Mouse (Mus musculus) thymus, postnatal 10 days (tissue): ENCODE measurements around the gene Fstl1.

Experiments
- DNase-seq, 2 experiments: peaks; one replicate each; pipeline ENCODE4 v3.0.0; 2021; ENCODE audit warnings: low spot score in 2 of 2

Fstl1 gene

GRCm38 (mm10) chr16:37787558-37788194, 11.0 kb downstream of the Fstl1 start:
- no peak for DNase-seq

- no peak for DNase-seq
Measured at GRCm38 (mm10) chr16:37788367-37789014, 11.8 kb downstream of the Fstl1 start.

- no peak for DNase-seq
Measured at GRCm38 (mm10) chr16:37789015-37789381, 12.3 kb downstream of the Fstl1 start.

DNA sequence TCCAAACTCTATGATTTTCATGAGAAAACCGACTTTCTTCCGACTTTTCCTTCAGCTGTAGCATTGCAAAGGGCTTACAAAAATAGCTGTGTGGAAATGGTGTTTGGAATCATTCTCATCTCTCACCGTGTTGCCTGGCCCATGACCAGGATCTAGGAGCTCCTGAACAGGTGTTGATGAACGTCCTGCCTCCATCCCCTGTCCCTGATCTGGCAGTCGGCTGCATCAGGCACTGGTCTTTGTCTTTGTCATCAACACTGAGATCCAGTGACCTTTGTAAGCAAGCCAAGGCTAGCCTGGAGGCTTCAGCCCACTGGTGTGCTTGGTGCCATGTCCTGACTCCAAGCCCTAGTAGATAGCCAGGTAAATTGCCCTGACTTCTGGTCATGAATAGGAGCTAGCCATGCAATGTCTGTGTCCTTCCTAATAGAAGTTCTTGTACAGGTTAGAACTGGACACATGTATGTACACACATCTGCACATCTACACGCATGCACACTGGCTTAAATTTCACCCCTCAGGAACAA, 12.8 kb downstream of the Fstl1 start:
- DNase-seq = no peak

DNA sequence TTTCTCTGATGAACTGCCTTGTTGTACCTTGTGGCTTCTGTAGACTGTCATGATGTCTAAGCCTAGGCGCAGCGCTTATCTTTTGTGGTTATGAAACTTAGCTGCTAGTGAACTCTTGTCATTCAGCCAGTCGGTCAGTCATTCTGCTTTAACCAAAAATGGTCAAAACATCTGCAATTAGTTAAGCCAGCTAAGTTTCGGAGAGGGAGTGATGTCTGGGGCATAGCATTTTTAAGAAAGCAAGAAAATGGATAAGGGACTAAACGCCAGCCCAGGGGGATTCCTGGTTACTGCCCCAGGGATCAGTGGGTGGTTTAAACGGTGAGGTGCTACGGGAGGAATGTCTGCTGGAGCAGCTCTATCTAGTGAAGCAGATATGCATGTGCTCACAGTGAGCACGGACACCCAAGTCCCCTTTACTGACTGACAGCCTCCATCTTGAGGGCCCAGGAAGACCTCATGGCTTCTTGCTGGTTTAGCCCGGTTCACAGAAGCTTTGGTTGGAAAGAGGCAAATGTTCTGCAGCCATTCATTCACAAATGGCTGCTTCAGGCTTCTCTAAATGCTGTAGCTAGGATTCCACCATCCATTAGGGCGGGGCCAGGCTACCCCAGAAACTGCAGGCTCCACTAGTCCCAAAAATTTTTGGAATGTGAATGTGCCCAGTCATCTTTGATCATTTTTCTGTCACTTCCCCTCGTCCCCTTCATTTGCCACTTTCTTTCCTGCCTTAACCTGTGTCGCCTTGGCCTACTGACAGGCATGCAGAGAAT, 13.5 kb downstream of the Fstl1 start:
- DNase-seq = no peak

GRCm38 (mm10) chr16:37790781-37791175, 14.1 kb downstream of the Fstl1 start:
- no peak for DNase-seq

DNA sequence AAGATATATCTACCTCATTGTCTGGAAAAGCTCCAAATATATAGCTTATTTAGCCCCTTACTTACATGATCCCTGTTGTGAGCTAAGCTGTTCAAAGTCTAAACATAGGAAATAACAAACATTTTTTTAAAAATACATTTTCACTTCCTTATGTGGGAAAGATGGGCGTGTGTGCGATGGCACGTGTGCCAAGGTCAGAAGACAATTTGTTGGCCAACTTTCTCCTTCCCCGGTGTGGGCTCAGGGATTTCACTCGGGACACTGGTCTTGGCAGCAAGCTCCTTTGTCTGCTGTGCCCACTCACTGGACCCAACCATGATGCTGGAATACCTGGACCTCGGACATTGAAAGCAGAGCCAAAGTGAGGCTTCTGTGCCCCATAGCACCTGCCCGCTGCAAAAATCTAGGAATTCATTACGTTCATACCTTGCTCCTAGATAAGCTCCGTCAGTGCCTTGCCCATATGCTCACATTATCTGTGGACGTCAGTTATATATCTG, 19.0 kb downstream of the Fstl1 start:
- no peak for DNase-seq

DNA sequence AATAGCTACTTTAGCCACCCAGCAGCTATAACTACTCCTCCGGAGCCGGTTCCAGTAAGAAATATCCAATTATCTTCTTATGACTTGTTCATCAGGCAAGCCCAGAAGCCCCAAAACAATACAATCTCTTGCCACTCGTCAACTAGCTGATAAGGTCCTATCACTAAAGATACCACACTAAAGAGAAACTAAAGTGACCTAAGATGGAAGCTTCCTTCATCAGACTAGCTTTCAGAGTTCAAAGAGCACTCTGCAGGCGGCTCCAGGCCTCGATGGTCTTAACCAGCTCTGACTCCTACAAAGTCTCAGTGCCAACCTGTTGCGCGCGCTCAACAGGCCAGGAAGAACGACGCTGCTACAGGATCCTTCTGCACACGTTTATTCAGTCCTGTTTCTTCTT, 19.6 kb downstream of the Fstl1 start:
- no peak for DNase-seq

GRCm38 (mm10) chr16:37801097-37801496, 24.4 kb downstream of the Fstl1 start:
- no peak for DNase-seq

- no peak for DNase-seq
Measured at GRCm38 (mm10) chr16:37802686-37803295, 26.1 kb downstream of the Fstl1 start.

DNA sequence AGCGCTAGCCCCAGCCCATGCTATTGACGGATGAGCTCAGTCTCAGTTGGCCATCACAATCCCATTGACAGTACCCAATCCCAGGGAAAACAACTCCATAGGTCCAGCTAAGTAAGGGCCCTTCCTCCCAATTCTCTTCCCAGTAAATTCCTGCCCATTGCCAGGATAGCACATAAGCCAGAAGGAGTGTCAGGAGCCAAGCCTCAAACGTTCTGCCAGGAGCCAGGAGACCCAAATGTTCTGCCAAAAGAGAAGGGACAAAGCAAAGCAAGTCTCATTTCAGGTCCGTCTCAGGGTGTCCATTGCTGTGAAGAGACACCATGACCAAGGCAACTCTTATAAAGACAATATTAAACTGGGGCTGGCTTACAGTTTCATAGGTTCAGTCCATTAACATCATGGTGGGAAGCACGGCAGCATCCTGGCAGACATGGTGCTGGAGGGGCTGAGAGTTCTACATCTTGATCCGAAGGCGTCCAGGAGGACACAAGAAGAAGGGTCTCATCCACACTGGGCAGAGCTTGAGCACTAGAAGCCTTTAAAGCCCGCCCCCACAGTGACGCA, 26.8 kb downstream of the Fstl1 start:
- no peak for DNase-seq

GRCm38 (mm10) chr16:37805746-37806495, 29.2 kb downstream of the Fstl1 start:
- no peak for DNase-seq

DNA sequence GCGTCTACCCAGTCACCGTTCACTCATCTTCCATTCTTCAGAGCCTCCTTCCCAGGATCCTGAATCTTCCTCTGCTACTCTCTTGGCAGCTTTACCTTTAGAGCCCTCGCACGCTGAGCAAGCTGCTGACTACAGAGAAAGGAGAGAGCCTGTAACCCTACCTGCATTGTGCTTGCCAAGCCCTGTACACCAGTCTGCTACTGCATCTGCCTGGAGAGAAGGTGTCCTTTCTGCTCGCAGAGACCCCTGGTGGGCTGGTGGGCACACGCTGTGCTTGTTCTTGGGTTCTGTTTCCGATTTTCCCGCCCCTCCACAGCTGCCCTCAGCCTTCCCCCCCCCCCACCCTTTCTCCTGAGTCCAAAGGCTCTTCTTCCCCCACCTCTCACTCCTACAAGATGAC, 30.6 kb downstream of the Fstl1 start:
- no peak for DNase-seq

DNA sequence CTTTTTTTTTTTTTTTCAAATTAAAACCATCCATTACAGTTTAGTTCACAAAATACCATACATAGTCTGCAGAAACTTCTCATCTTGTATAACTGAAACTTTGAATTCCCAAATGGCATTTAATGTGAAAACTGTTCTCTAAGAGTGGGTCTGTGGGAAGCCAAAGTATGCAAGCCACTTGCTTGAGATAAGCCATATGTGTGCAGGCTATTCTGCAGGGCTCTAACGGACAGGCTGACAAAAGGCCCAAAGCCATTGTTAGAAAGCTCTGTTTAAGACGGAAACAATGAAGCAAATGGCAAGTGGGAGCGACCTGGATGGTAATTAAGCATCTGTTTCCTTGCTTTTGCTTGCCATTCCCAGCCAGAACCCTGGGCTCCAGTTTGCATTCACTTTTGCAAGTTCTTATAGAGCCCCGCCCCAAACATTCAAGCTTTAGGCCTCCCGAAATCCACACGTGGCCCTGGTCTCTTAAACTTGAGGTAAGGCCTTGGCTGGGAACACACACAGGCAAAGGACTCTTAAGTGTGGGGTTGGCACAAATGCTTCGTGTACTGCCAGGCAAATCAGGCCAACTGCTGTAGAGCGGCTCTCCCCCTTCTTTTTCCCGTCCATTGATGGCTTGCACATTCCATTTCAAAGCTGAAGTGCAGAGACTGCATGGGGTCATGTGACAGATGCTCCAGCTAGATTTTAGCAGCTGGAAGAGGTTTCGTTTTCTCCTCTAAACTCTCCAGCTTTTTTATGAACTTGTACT, 32.4 kb downstream of the Fstl1 start:
- no peak for DNase-seq

DNA sequence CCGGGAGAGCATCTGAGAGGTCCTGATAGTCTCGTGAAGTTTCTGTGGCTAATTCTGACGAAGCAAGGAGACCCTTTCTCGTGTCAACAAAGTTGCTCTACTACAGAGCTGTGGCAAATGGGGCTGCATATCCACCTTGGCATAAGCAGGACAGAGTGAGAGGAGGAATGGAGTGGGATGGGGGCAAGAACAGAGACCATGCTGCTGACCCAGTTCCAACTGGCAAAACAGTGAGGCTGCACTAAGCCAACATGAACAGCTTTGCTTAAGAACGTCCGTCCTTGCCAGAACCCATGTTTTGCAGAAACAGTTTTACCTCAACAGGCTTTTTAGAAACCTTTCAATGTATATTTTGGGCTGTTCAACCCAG, 32.9 kb downstream of the Fstl1 start:
- no peak for DNase-seq

- no peak for DNase-seq
Measured at GRCm38 (mm10) chr16:37811874-37812273, 35.2 kb downstream of the Fstl1 start.

GRCm38 (mm10) chr16:37812474-37812886, 35.8 kb downstream of the Fstl1 start:
- DNase-seq = peak in 1 of 2 experiments; percentile 12

DNA sequence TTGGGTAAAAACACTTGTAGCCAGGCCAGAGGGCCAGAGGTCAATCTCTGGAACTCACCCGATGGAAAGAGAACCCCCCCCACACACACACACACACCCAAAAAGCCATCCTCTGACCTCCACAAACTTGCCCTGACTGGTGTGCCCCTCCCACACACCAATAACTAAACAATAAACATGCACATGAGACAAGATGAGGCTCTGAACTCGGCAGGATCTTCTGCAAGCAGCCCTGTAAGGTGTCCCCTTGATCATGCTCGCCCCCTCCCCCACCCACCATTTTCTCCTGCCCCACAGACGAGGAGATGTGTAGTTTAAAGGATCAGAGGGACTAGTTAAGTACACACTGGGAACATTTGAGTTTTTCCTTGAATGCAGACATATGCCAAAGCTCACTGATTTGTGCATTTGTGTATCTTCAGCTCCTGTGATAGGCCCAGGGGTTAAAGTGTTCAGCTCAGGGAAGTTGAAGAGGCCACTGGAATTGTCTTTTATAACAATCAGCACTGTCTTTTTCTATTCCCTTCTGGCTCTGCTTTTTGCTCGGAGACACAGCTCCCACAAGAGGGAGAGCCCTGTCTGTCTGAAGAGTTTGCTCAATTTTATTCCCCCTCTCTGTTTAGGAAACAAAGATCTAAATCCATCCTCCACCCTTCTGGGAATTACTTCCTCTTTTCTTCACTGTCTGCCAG, 37.2 kb downstream of the Fstl1 start:
- no peak for DNase-seq

DNA sequence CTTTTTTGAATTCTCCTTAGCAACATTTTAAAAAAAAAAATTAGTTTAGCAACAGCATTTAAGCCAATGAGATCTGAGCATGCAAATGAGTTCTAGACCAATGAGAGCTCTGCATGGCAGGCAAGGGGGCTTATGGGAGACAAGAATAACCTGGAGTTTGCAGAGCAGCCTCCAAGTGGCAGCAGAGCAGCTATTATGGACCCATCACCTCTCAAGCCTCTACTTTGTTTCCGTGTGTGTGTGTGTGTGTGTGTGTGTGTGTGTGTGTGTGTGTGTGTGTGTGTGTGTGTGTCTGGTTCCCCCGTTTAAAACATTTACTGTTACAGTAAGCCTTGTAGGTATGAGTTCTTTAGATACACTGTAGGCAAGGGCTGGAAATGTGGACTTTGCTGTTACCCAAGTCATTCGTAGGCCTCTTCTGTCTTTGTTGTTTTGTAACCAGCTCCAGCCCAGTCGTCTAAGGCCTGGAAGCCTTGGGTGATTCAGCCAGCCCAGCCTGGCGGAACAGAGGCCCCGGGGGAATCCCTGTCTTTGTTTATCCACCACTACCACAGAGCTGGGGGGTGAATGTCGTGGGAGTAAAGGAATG, 37.8 kb downstream of the Fstl1 start:
- peak; percentile 69 to 75 for DNase-seq
